Mouse (Mus musculus): ENCODE measurements around the gene Klf2. TPM values are rescaled to one million over a fixed set of nuclear protein-coding genes. Genes with fewer than 3 reads are reported as not detected.

The Klf2 gene
- polyA plus RNA-seq (2014; fragmentation: Nextera tagmentation; extraction: Ambion mirVana): 6.4 and 6.6 TPM in 2 replicates

GRCm38 (mm10) chr8:72318801-72319322 lies at the start of gene Klf2:
Gene Klf2 (plus strand): TSS chr8:72319033.
- Histone ChIP-seq H3K27me3 (ENCODE audit: control insufficient read depth, insufficient read depth, low read length) (peaks cover 22% of the 10 kb centered on the region), H3K9ac (replicated peaks; ENCODE audit: low read depth, low read length) (peak within 1 kb of the TSS; percentile 15; the same call in 1 of the 2 replicates), H3K4me1 (ENCODE audit: control insufficient read depth, insufficient read depth, low read length) (no peaks in the 10 kb centered on the region), H3K36me3 (ENCODE audit: control insufficient read depth, insufficient read depth, low read length) (no peaks in the 10 kb centered on the region), H3K9me3 (ENCODE audit: control insufficient read depth, low read depth, low read length) (no peaks in the 10 kb centered on the region), H3K4me2 (replicated peaks; ENCODE audit: low read depth, low read length) (peak within 1 kb of the TSS; percentile 83), H3K27ac (ENCODE audit: low read length) (no peak within 1 kb of the TSS), H3K4me3 (ENCODE audit: low read depth, low read length) (peak within 1 kb of the TSS; percentile 39)
- under 1% methylated on average over 44 of the region's 46 CpGs for WGBS
- ATAC-seq (ENCODE audit: insufficient number of reproducible peaks, insufficient read depth, low FRiP score, low read depth): peak; percentile 94

DNA sequence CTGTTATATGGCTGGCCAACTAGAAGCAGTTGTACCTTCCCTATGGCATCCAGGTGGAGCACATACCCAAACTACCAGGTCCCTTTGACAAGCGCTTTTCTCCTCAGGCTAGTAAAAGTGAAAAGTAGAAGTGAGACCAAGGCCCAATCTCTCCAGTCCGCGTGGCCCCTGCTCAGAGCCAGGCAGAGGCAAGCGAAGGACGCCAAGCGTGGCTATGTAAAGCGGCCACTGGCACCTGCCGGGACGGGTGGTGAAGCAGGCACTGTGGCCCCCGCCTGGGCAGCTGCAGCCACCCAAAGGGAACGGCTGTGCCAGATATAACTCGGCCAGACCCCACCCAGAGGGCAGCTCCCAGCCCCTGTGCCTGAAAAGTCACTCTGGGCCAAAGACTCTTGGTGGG lies 48.2 kb upstream of the Klf2 start:
- H3K4me3 ChIP-seq (ENCODE audit: low read depth, low read length): no peak overlapping the region
- H3K9me3 ChIP-seq (ENCODE audit: control insufficient read depth, low read depth, low read length): no peaks in the 10 kb centered on the region
- H3K4me1 ChIP-seq (ENCODE audit: control insufficient read depth, insufficient read depth, low read length): no peaks in the 10 kb centered on the region
- 87% methylated on average over 12 of the region's 12 CpGs for WGBS
- no peak overlapping the region for H3K4me2 ChIP-seq (replicated peaks; ENCODE audit: low read depth, low read length)
- no peaks in the 10 kb centered on the region for H3K27me3 ChIP-seq (ENCODE audit: control insufficient read depth, insufficient read depth, low read length)
- H3K9ac ChIP-seq (replicated peaks; ENCODE audit: low read depth, low read length): no peak overlapping the region
- H3K36me3 ChIP-seq (ENCODE audit: control insufficient read depth, insufficient read depth, low read length): no peaks in the 10 kb centered on the region
- no peak overlapping the region for H3K27ac ChIP-seq (ENCODE audit: low read length)
- no peak for ATAC-seq (ENCODE audit: insufficient number of reproducible peaks, insufficient read depth, low FRiP score, low read depth)

- no peak overlapping the region for H3K4me3 ChIP-seq (ENCODE audit: low read depth, low read length)
- H3K4me2 ChIP-seq (replicated peaks; ENCODE audit: low read depth, low read length): no peak overlapping the region
- no peaks in the 10 kb centered on the region for H3K9me3 ChIP-seq (ENCODE audit: control insufficient read depth, low read depth, low read length)
- no peak overlapping the region for H3K9ac ChIP-seq (replicated peaks; ENCODE audit: low read depth, low read length)
- H3K36me3 ChIP-seq (ENCODE audit: control insufficient read depth, insufficient read depth, low read length): no peaks in the 10 kb centered on the region
- H3K27ac ChIP-seq (ENCODE audit: low read length): no peak overlapping the region
- ATAC-seq (ENCODE audit: insufficient number of reproducible peaks, insufficient read depth, low FRiP score, low read depth): no peak
- no peaks in the 10 kb centered on the region for H3K4me1 ChIP-seq (ENCODE audit: control insufficient read depth, insufficient read depth, low read length)
- 65% methylated on average over 11 of the region's 11 CpGs for WGBS
- no peaks in the 10 kb centered on the region for H3K27me3 ChIP-seq (ENCODE audit: control insufficient read depth, insufficient read depth, low read length)
Measured at GRCm38 (mm10) chr8:72271051-72271660, 47.7 kb upstream of the Klf2 start.

GRCm38 (mm10) chr8:72271691-72272090 lies 47.1 kb upstream of the Klf2 start:
- WGBS: 57% methylated on average over 3 of the region's 3 CpGs
- H3K9me3 ChIP-seq (ENCODE audit: control insufficient read depth, low read depth, low read length): no peaks in the 10 kb centered on the region
- no peak overlapping the region for H3K4me2 ChIP-seq (replicated peaks; ENCODE audit: low read depth, low read length)
- H3K9ac ChIP-seq (replicated peaks; ENCODE audit: low read depth, low read length): no peak overlapping the region
- H3K27me3 ChIP-seq (ENCODE audit: control insufficient read depth, insufficient read depth, low read length): no peaks in the 10 kb centered on the region
- no peak overlapping the region for H3K4me3 ChIP-seq (ENCODE audit: low read depth, low read length)
- H3K4me1 ChIP-seq (ENCODE audit: control insufficient read depth, insufficient read depth, low read length): no peaks in the 10 kb centered on the region
- H3K27ac ChIP-seq (ENCODE audit: low read length): no peak overlapping the region
- no peaks in the 10 kb centered on the region for H3K36me3 ChIP-seq (ENCODE audit: control insufficient read depth, insufficient read depth, low read length)
- ATAC-seq (ENCODE audit: insufficient number of reproducible peaks, insufficient read depth, low FRiP score, low read depth): no peak

DNA sequence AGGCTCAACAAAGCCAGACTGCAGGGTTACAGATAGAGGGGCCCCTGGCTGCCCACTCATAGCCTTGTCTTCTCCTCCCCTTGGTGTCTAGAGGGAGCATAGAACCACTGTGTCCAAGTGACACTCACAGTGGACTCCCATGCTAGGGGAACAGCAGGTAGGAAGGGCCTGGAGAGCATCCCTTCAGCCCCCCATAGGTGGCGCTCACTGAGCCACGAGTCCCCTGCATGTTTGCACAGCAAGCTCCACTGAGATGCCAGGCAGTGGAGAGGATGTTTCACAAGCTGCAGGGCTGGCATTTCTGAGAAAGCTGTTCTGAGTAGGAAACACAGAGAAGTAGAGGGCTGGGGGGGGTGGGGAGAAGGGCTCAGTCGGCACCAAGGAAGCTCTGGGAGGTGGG lies 46.5 kb upstream of the Klf2 start:
- H3K27ac ChIP-seq (ENCODE audit: low read length): no peak overlapping the region
- no peak overlapping the region for H3K9ac ChIP-seq (replicated peaks; ENCODE audit: low read depth, low read length)
- no peak overlapping the region for H3K4me2 ChIP-seq (replicated peaks; ENCODE audit: low read depth, low read length)
- ATAC-seq (ENCODE audit: insufficient number of reproducible peaks, insufficient read depth, low FRiP score, low read depth): no peak
- no peak overlapping the region for H3K4me3 ChIP-seq (ENCODE audit: low read depth, low read length)
- H3K36me3 ChIP-seq (ENCODE audit: control insufficient read depth, insufficient read depth, low read length): no peaks in the 10 kb centered on the region
- no peaks in the 10 kb centered on the region for H3K27me3 ChIP-seq (ENCODE audit: control insufficient read depth, insufficient read depth, low read length)
- no peaks in the 10 kb centered on the region for H3K4me1 ChIP-seq (ENCODE audit: control insufficient read depth, insufficient read depth, low read length)
- 16% methylated on average over 3 of the region's 3 CpGs for WGBS
- H3K9me3 ChIP-seq (ENCODE audit: control insufficient read depth, low read depth, low read length): no peaks in the 10 kb centered on the region

DNA sequence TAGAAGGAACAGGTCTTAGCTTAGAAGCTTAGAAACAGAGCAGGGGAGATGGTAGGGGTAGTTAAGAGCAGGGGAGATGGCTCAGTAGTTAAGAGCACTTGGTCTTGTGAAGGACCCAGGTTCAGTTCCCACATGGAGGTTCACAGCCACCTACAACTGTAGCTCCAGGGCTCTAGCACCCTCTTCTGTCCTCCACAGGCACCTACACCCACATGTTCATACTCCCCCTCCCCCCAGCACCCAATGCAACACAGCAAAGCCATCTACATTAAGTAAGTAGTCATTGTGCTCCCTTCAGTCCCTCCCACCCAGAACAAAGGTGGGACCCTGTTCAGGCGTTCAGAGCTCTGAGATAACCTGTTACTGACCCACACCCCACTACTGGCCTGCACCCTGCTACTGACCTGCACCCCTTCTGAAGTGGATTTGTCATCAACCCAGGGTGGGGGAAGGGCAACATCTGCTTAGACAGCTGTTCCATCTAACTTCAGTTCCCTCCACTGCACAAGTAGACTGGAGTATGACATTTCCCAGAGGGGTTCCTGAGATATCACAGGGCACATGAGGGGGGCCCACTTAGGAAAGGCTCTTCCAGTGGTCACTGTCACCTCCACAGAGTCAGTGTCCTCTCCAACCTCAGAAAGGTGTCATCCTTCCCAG lies 45.6 kb upstream of the Klf2 start:
- H3K4me1 ChIP-seq (ENCODE audit: control insufficient read depth, insufficient read depth, low read length): no peaks in the 10 kb centered on the region
- H3K27ac ChIP-seq (ENCODE audit: low read length): no peak overlapping the region
- no peak overlapping the region for H3K4me3 ChIP-seq (ENCODE audit: low read depth, low read length)
- no peak overlapping the region for H3K9ac ChIP-seq (replicated peaks; ENCODE audit: low read depth, low read length)
- 75% methylated on average over 1 of the region's 1 CpGs for WGBS
- ATAC-seq (ENCODE audit: insufficient number of reproducible peaks, insufficient read depth, low FRiP score, low read depth): no peak
- no peaks in the 10 kb centered on the region for H3K9me3 ChIP-seq (ENCODE audit: control insufficient read depth, low read depth, low read length)
- H3K36me3 ChIP-seq (ENCODE audit: control insufficient read depth, insufficient read depth, low read length): no peaks in the 10 kb centered on the region
- H3K4me2 ChIP-seq (replicated peaks; ENCODE audit: low read depth, low read length): no peak overlapping the region
- H3K27me3 ChIP-seq (ENCODE audit: control insufficient read depth, insufficient read depth, low read length): no peaks in the 10 kb centered on the region

DNA sequence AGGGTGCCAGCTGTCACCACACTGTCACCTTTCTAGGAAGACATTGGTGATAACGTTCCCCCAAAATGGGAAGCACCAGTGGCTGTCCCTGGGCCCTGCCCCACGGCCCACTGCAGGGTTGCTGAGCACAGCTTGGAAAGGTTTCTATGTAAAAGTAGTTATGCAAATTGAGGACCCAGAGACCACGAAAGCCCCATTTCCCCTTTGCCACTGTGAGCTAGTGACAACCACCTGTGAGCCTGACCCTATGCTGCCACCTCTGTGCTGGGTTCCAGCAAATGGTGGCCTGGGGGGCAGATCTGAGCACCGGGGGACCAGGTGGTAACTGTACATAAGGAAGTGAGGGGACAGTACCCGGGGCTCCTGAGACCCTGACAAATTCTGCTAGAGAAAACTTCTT lies 45.0 kb upstream of the Klf2 start:
- H3K4me2 ChIP-seq (replicated peaks; ENCODE audit: low read depth, low read length): no peak overlapping the region
- no peak for ATAC-seq (ENCODE audit: insufficient number of reproducible peaks, insufficient read depth, low FRiP score, low read depth)
- H3K4me3 ChIP-seq (ENCODE audit: low read depth, low read length): no peak overlapping the region
- no peaks in the 10 kb centered on the region for H3K4me1 ChIP-seq (ENCODE audit: control insufficient read depth, insufficient read depth, low read length)
- no peak overlapping the region for H3K27ac ChIP-seq (ENCODE audit: low read length)
- H3K27me3 ChIP-seq (ENCODE audit: control insufficient read depth, insufficient read depth, low read length): no peaks in the 10 kb centered on the region
- no peaks in the 10 kb centered on the region for H3K9me3 ChIP-seq (ENCODE audit: control insufficient read depth, low read depth, low read length)
- no peak overlapping the region for H3K9ac ChIP-seq (replicated peaks; ENCODE audit: low read depth, low read length)
- WGBS: 53% methylated on average over 5 of the region's 5 CpGs
- no peaks in the 10 kb centered on the region for H3K36me3 ChIP-seq (ENCODE audit: control insufficient read depth, insufficient read depth, low read length)

- Histone ChIP-seq H3K4me2 (replicated peaks; ENCODE audit: low read depth, low read length) (no peak overlapping the region), H3K9me3 (ENCODE audit: control insufficient read depth, low read depth, low read length) (no peaks in the 10 kb centered on the region), H3K4me1 (ENCODE audit: control insufficient read depth, insufficient read depth, low read length) (no peaks in the 10 kb centered on the region), H3K36me3 (ENCODE audit: control insufficient read depth, insufficient read depth, low read length) (no peaks in the 10 kb centered on the region), H3K27me3 (ENCODE audit: control insufficient read depth, insufficient read depth, low read length) (no peaks in the 10 kb centered on the region), H3K4me3 (ENCODE audit: low read depth, low read length) (no peak overlapping the region), H3K27ac (ENCODE audit: low read length) (no peak overlapping the region), H3K9ac (replicated peaks; ENCODE audit: low read depth, low read length) (no peak overlapping the region)
- ATAC-seq (ENCODE audit: insufficient number of reproducible peaks, insufficient read depth, low FRiP score, low read depth): 0 out of 2 replicates have a peak, but pooled peaks have one; percentile 19
- 47% methylated on average over 3 of the region's 3 CpGs for WGBS
Measured at GRCm38 (mm10) chr8:72277244-72277643, 41.6 kb upstream of the Klf2 start.
